Mouse (Mus musculus) right cerebral cortex, postnatal 36 days (tissue): ENCODE results near the gene Ntn4.

Experiments
- DNase-seq, 2 experiments: peaks; one replicate each; pipeline ENCODE4 v3.0.0; 2022; ENCODE audit warnings: low spot score in 2 of 2, mixed read lengths in 1 of 2

Ntn4 gene

DNA sequence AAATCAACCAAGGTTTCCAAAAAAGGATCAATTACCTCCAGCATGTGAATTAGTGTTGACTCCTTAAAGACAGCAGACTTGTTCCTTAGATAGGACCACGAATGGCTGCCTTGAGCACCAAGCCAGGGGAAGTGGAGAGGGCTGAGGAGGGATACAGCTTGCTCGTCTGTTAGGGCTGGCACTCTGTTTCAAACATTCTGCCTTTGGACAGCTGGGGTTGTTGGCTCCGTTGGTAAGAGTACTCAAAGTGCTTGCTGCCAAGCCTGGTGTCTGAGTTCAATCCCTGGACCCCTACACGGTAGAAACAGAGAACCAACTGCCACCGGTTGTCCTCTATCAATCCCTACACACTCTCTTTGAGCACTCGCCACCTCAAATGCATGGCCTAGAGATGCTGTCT lies 90.0 kb downstream of the Ntn4 start:
- no peak for DNase-seq

DNA sequence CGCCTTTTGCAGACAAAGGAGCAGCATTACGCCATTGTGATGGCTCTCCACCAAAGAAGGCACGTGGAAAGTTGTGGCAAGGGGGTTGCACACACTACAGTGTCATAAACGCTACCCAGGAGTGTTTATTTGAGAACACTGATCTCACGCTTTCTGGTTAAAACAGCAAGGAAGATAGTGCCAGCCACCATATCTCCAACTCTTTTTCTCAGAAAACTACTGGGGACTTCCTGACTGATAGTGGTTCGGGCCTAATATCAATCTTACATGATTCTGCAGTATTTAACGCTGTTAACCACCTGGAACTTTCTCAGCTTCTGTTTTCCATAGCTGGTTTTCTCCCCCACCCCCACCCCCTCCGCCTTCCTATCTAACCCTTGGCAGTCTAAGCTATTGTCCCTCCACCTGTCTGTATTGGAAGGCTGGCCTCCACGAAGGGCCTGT lies 90.8 kb downstream of the Ntn4 start:
- no peak for DNase-seq

- peak in 1 of 2 experiments; percentile 11 for DNase-seq
These were observed 95.7 kb downstream of the Ntn4 start for GRCm38 (mm10) chr10:93736114-93736645.

DNA sequence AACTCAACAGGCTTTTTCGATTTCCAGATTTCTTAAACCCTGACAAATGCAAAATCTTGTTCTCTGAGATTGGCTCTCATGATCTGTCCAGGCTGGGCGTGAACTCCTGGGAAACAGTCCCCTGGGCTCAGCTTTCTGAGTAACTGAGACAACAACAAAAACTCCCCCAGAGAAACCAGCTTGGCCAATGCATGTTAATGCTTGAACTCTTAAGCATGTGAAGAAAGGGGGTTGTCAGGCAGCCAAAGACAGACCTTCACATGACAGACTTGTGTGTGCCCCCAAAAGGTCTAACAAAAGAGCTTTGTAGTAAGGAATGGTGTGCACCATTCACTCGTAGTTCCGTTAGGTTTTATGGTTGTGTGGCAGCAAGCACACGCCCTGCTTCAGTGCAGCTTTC lies 96.6 kb downstream of the Ntn4 start:
- no peak for DNase-seq

DNA sequence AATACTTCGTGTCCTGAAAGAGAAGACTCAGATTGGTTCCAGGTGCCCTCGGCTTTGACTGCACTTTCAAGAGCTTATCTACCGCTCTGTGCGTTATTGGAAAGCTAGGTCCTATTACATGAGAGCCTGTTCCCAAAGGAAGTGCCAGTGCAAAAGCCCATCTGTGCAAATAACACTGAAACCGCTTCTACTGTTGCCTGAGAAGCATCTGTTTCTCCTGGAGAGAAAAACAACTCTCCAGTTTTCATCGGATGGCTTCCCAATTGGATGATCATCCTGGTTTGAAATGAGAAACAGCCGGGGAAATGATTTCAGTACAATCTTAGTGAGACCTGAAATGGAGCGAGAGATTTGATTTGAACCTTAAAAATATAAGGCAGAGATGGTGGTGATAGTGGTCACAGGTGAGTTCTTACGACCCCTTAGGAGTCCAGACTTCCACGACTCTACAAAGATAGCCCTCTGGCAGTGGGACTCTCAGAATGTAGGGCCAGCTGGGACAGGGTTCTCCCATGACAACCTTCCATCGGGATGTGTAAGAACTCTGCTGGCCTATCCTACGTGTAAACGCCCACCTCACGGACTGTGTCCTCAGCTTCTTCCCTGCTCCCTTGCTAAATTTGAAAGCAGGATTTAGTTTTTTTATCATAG lies 101.1 kb downstream of the Ntn4 start:
- DNase-seq, result no peak

DNA sequence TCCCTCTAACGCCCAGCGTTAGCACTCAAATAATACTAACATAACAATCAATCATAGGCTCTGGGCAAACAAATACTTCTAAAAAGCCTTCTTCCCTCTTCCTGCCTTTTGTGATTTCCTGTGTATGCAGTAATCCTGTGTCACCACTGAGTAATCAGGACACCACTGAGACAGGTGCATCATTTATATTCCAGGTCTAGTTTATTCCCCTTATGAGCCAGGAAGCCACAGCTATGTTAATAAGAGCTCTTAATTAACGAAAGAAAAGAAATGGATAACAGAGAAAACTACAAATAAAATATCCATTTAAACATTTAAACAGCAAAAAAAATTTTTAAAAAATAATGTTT lies 101.6 kb downstream of the Ntn4 start:
- DNase-seq, result no peak

GRCm38 (mm10) chr10:93742598-93742997 lies 102.1 kb downstream of the Ntn4 start:
- no peak for DNase-seq

- no peak for DNase-seq
These were observed 109.0 kb downstream of the Ntn4 start for GRCm38 (mm10) chr10:93749267-93750192.

DNA sequence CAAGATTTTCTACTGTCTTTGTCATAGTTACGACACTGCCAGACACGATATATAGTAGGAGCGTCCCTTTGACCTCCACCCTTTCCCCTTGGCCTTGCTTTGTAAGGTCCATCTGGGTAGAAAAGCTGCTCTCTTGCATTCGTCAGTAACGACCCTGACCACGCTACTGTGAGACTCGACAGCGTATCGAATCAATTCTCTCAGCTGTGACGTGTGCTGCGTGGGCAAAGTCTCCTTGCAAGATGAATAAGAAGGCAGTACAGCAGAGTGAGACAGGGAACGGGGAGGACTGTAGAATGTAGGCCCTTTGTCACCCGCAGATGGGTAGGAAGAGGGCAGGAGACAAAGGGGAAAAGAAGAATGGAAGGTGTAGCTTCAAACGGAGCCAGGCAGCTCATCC lies 110.8 kb downstream of the Ntn4 start:
- DNase-seq, result no peak

DNA sequence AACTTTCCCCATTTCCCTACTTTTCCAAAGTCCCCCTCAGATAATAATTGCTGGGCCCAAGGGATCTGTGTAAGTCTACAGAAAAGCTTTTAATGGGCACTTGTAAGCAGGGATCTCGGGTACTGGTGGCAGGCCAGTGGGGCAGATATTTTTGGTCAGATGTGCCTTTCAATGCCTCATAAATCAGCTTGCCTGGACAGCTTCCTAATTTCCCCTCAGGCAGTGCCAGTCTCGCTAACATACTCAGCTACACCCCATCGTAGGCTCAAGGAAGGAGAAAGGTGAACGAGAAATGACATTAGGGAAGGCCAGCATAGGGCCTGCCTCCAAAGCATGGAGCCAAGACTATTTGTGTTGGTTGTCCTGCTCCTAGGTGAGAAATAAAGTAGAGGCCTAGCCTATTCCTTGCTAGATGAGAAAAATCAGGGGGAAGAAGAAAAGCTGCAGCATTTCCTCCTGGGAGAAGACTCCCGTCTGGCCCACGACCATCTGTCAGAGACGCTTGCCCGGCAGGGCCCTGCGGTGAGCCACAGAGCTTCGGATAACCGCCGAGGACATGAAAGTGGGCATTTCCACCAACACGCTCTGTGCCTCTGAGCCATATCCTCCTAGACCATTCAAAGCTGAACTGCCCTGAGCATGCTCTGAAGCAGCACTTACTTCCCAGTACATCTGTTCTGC lies 113.4 kb downstream of the Ntn4 start:
- DNase-seq, result no peak

GRCm38 (mm10) chr10:93756211-93756610 lies 115.7 kb downstream of the Ntn4 start:
- no peak for DNase-seq

DNA sequence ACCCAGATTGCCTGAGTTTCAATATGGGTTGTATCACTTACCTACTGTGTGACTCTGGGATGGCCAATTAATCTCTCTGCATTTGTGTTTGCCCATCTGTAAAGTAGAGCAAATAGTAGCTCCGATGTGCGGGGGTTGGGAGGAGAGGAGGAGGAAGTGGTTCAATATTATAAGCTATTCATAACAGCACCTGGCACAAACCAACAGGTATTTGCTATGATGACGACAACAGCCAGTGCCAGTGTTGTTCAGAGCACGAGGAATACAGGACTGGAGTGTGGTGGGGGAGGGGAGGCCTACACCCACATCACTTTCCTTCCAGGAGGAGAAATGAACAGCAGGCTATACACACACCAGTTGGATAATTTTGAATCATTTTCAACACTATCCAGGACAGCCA lies 119.2 kb downstream of the Ntn4 start:
- DNase-seq, result peak; percentile 61 to 64

DNA sequence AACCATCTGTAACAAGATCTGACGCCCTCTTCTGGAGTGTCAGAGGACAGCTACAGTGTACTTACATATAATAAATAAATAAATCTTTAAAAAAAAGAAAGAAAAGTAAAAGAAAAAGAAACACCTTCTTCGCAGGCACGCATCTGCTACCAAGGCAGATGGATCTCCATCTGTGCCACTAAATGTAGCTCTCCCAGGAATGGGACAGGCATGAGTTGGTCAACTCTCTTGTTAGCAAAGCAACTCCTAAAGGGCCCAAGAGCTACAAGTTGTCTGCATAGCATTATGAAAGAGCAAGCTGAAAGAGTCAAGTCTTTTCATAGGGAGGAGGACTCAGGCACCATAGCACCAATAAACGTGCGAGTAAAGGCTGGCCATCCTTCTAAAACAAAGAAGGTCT lies 119.9 kb downstream of the Ntn4 start:
- DNase-seq, result peak; percentile 14 to 20

GRCm38 (mm10) chr10:93763074-93763473 lies 122.6 kb downstream of the Ntn4 start:
- no peak for DNase-seq

GRCm38 (mm10) chr10:93766221-93766620 lies 125.7 kb downstream of the Ntn4 start:
- no peak for DNase-seq

GRCm38 (mm10) chr10:93767245-93767644 lies 126.8 kb downstream of the Ntn4 start:
- DNase-seq, result no peak

DNA sequence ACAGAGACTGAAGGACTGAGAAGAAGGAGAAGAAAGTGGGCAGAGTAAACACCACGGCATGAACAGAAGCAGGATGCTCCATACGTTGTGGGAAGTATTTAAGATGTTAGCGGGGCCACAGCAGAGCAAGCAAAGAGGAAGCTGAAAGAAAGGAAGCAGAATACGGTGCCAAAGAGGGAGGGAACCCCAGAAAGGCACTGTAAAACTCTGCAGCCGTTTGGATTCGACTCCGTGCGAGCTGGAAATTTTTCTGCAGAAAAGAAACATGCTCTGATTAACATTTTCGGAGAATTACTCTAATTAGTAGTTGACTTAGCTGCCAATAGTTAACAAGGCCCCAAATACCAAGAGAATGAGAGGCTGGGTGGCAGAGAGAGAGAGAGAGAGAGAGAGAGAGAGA lies 127.7 kb downstream of the Ntn4 start:
- no peak for DNase-seq

DNA sequence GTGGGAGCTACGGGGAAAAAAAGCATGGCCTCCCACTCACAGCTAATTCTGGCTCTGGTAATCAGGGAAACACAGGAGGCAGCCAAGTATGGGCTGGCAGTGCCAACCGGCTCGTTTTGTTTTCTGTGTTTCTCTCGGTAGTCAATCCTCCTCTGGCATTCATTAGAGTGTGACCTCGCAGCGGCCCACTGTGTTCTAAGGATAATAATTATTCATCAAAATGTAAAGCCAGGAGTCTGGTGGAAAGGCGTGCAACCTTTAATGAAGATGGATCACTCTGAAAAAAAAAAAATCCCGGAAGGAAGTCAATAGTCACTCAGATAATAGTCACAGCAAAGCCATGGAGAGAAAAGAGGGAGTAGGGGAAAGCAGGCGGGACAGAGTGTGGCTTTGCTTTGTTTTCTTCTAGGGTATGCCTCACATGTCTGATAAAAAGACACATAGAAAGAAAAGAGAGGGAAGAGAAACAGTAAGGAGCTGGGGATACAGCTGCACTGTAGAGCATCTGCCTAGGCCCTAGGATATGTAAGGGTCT lies 131.5 kb downstream of the Ntn4 start:
- DNase-seq, result peak; percentile 34 to 65

GRCm38 (mm10) chr10:93772492-93772891 lies 132.0 kb downstream of the Ntn4 start:
- DNase-seq, result no peak

DNA sequence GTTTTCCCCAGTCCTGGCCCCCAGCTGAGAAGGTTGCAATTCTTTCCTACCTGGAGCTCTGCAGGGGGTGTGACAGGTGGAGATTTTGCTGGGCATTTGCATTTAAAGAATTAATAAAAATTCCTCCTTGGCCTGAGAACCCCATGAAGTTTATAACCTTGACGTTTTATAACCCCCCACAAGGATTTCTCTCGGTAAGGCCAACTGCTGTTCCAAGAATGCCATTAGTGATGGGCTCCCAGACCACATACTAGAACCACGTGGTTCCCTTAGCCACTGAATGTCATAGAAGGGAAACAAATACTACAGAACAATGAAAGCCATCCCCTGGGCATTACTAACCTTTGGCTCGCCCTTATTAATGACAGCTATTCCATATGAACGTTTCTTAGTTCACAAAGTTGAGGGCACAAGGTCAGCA lies 136.3 kb downstream of the Ntn4 start:
- no peak for DNase-seq

- no peak for DNase-seq
These were observed 136.9 kb downstream of the Ntn4 start for GRCm38 (mm10) chr10:93777372-93777771.
